Mouse (Mus musculus): ENCODE data around the gene Oas1a. TPM values are rescaled to one million over a fixed set of nuclear protein-coding genes. Genes with fewer than 3 reads are reported as not detected.
"Not testable (repeated sequence)": the region's sequence is repeated elsewhere in the genome, so short reads cannot be mapped to it uniquely, and the experiment has no call there.

The Oas1a gene
- polyA plus RNA-seq, 1 experiment from 2014 or later = 3.0 TPM

DNA sequence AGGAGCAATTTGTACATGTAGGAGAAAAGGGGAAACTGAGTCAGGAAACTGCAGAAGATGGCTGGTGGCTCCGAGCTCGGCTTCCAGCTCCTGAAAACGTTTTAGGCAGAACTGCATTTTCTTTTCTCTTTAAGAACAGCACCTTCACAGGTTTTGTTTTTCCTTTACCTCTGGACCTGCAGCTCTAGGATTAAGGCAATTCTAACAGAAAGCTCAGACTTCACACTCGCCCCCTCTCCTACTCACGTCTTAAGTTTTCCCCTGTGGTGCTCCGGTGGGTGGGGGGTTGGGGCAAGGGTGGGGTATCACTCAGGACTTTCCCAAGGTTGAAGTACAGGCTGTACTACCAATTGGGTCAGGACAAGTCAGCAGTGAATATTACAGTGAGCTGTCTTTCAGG is 19.5 kb downstream of the Oas1a start:
- H3K4me3 ChIP-seq (replicated peaks; ENCODE audit: low read length) = no peak overlapping the region

DNA sequence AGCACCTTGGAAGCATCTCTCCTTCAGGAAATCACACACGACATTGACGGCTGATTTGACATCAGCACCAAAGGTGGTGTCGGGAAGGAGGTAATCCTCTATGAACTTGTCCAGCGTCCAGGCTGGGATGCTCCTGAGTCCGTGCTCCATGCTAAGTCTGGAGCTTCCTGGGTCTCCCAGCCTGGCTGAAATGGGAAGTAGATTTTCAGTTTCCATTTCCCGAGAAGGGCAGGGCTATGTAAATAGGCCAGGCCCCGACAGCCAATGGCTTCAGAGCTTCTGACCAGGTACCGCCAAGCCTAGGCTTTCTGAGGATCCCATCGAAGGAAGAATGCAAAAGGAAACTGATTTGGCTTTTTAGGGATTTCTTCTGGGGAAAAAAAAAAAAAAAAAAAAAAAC is 19.9 kb downstream of the Oas1a start, which contains the start of gene Oas1g:
TSS of gene Oas1g (minus strand) at position 201 of the 400 bp plus-strand sequence.
- not testable (repeated sequence) for ATAC-seq (ENCODE audit: insufficient read depth, low FRiP score); H3K27ac ChIP-seq (ENCODE audit: low read length); H3K4me3 ChIP-seq (replicated peaks; ENCODE audit: low read length); H3K27me3 ChIP-seq (ENCODE audit: control insufficient read depth, insufficient read depth, low read length); H3K4me1 ChIP-seq (ENCODE audit: control insufficient read depth, insufficient read depth, low read length); H3K9ac ChIP-seq (ENCODE audit: low read length); H3K36me3 ChIP-seq (ENCODE audit: control insufficient read depth, insufficient read depth, low read length); H3K9me3 ChIP-seq (replicated peaks; ENCODE audit: control insufficient read depth, low read length)
- WGBS = 20% methylated on average over 5 of the region's 9 CpGs
- 0 out of 2 replicates have a peak within 1 kb of the TSS, but pooled peaks have one; percentile 12 for H3K4me2 ChIP-seq (ENCODE audit: low read depth, low read length)

More for the DNA sequence above, 19.5 kb downstream of the Oas1a start:
- ATAC-seq (ENCODE audit: insufficient read depth, low FRiP score) = no peak
- H3K27ac ChIP-seq (ENCODE audit: low read length) = no peak overlapping the region
- WGBS = 45% methylated on average over 6 of the region's 6 CpGs
- no peaks in the 10 kb centered on the region for H3K4me1 ChIP-seq (ENCODE audit: control insufficient read depth, insufficient read depth, low read length)
- 0 out of 2 replicates have a peak overlapping the region, but pooled peaks have one; percentile 12 for H3K4me2 ChIP-seq (ENCODE audit: low read depth, low read length)
- H3K36me3 ChIP-seq (ENCODE audit: control insufficient read depth, insufficient read depth, low read length) = no peaks in the 10 kb centered on the region
- no peaks in the 10 kb centered on the region for H3K9me3 ChIP-seq (replicated peaks; ENCODE audit: control insufficient read depth, low read length)
- no peak overlapping the region for H3K9ac ChIP-seq (ENCODE audit: low read length)
- no peaks in the 10 kb centered on the region for H3K27me3 ChIP-seq (ENCODE audit: control insufficient read depth, insufficient read depth, low read length)

GRCm38 (mm10) chr5:120881681-120882080 is 25.6 kb downstream of the Oas1a start:
- not testable (repeated sequence) for ATAC-seq (ENCODE audit: insufficient read depth, low FRiP score); H3K4me1 ChIP-seq (ENCODE audit: control insufficient read depth, insufficient read depth, low read length); H3K27me3 ChIP-seq (ENCODE audit: control insufficient read depth, insufficient read depth, low read length); H3K4me3 ChIP-seq (replicated peaks; ENCODE audit: low read length); H3K27ac ChIP-seq (ENCODE audit: low read length); H3K9me3 ChIP-seq (replicated peaks; ENCODE audit: control insufficient read depth, low read length); H3K9ac ChIP-seq (ENCODE audit: low read length); H3K4me2 ChIP-seq (ENCODE audit: low read depth, low read length); H3K36me3 ChIP-seq (ENCODE audit: control insufficient read depth, insufficient read depth, low read length)
- WGBS = 90% methylated on average over 6 of the region's 6 CpGs

GRCm38 (mm10) chr5:120878803-120879202 is 28.5 kb downstream of the Oas1a start:
- WGBS = 50% methylated on average over 2 of the region's 2 CpGs
- H3K4me1 ChIP-seq (ENCODE audit: control insufficient read depth, insufficient read depth, low read length); H3K27ac ChIP-seq (ENCODE audit: low read length); H3K27me3 ChIP-seq (ENCODE audit: control insufficient read depth, insufficient read depth, low read length); ATAC-seq (ENCODE audit: insufficient read depth, low FRiP score); H3K36me3 ChIP-seq (ENCODE audit: control insufficient read depth, insufficient read depth, low read length); H3K4me3 ChIP-seq (replicated peaks; ENCODE audit: low read length); H3K4me2 ChIP-seq (ENCODE audit: low read depth, low read length); H3K9ac ChIP-seq (ENCODE audit: low read length); H3K9me3 ChIP-seq (replicated peaks; ENCODE audit: control insufficient read depth, low read length): not testable (repeated sequence)

DNA sequence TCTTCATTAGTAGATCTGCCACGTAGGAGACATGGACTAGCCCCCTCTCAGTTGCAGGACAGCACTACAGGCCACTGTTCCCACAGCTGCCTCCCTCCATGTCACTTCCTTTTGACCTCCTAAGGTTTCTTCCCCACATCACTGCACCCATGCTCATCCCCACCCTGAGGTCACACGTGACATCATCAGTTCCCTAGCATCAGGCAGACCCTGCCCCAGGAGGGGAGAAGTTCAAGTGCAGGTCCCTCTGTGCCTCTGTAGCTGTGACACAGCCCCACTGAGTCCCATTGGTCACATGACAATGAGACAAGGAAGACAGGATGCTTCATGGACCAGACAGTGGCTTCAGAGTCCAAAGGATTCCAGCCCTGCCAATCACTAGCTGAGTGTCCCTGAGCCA is 29.9 kb downstream of the Oas1a start:
- not testable (repeated sequence) for H3K27me3 ChIP-seq (ENCODE audit: control insufficient read depth, insufficient read depth, low read length); H3K27ac ChIP-seq (ENCODE audit: low read length); H3K4me1 ChIP-seq (ENCODE audit: control insufficient read depth, insufficient read depth, low read length); H3K4me3 ChIP-seq (replicated peaks; ENCODE audit: low read length); H3K9me3 ChIP-seq (replicated peaks; ENCODE audit: control insufficient read depth, low read length); ATAC-seq (ENCODE audit: insufficient read depth, low FRiP score); H3K36me3 ChIP-seq (ENCODE audit: control insufficient read depth, insufficient read depth, low read length); H3K9ac ChIP-seq (ENCODE audit: low read length); H3K4me2 ChIP-seq (ENCODE audit: low read depth, low read length)
- WGBS = 81% methylated on average over 2 of the region's 2 CpGs

DNA sequence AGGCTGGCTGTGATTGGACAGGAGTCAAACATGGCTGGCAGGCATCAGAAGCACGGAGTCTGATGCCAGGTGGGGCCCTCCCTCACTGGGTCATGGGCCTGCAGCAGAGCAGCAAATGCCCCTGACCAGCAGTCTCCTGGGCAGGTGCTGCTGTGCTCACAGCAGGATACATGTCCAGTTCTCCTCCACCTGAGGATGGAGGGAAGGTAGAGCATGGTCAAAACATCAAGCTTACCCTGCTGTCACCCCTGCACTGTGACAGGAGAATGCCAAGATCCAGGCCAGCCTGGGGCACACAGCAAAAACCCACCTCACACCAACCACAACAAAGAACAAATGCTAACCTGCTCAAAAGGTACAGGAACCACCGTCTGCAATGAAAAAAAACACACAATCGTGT is 30.5 kb downstream of the Oas1a start:
- not testable (repeated sequence) for H3K27ac ChIP-seq (ENCODE audit: low read length); ATAC-seq (ENCODE audit: insufficient read depth, low FRiP score); H3K4me2 ChIP-seq (ENCODE audit: low read depth, low read length); H3K9ac ChIP-seq (ENCODE audit: low read length); H3K4me3 ChIP-seq (replicated peaks; ENCODE audit: low read length); H3K27me3 ChIP-seq (ENCODE audit: control insufficient read depth, insufficient read depth, low read length); H3K36me3 ChIP-seq (ENCODE audit: control insufficient read depth, insufficient read depth, low read length); H3K4me1 ChIP-seq (ENCODE audit: control insufficient read depth, insufficient read depth, low read length); H3K9me3 ChIP-seq (replicated peaks; ENCODE audit: control insufficient read depth, low read length)
- WGBS = 58% methylated on average over 2 of the region's 3 CpGs

GRCm38 (mm10) chr5:120871469-120871868 is 35.9 kb downstream of the Oas1a start:
- Histone ChIP-seq H3K4me3 (replicated peaks; ENCODE audit: low read length) (no peak overlapping the region), H3K36me3 (ENCODE audit: control insufficient read depth, insufficient read depth, low read length) (no peaks in the 10 kb centered on the region), H3K4me2 (ENCODE audit: low read depth, low read length) (no peak overlapping the region), H3K27me3 (ENCODE audit: control insufficient read depth, insufficient read depth, low read length) (no peaks in the 10 kb centered on the region), H3K9me3 (replicated peaks; ENCODE audit: control insufficient read depth, low read length) (no peaks in the 10 kb centered on the region), H3K27ac (ENCODE audit: low read length) (no peak overlapping the region), H3K4me1 (ENCODE audit: control insufficient read depth, insufficient read depth, low read length) (no peaks in the 10 kb centered on the region), H3K9ac (ENCODE audit: low read length) (no peak overlapping the region)
- no peak for ATAC-seq (ENCODE audit: insufficient read depth, low FRiP score)
- 39% methylated on average over 2 of the region's 2 CpGs for WGBS

DNA sequence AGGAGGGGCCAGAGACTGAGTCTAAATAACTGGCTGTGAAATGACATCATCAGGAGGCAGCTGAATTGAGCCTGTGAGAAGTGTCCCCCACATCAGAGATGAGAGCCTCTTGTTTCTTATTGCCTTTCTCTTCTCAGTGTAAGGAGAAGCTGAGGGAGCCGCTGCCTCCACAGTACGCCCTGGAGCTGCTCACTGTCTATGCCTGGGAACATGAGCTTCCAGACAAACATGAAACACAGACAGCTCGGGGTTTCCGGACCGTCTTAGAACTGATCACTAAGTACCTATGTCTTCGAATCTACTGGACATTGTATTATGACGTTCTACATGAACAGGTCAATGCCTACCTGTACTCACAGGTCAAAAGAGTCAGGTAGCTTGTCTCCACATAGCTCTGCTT is 36.5 kb downstream of the Oas1a start:
- H3K9ac ChIP-seq (ENCODE audit: low read length) = no peak overlapping the region
- no peaks in the 10 kb centered on the region for H3K9me3 ChIP-seq (replicated peaks; ENCODE audit: control insufficient read depth, low read length)
- no peak for ATAC-seq (ENCODE audit: insufficient read depth, low FRiP score)
- H3K27me3 ChIP-seq (ENCODE audit: control insufficient read depth, insufficient read depth, low read length) = no peaks in the 10 kb centered on the region
- no peaks in the 10 kb centered on the region for H3K36me3 ChIP-seq (ENCODE audit: control insufficient read depth, insufficient read depth, low read length)
- no peak overlapping the region for H3K4me2 ChIP-seq (ENCODE audit: low read depth, low read length)
- 72% methylated on average over 7 of the region's 7 CpGs for WGBS
- no peak overlapping the region for H3K4me3 ChIP-seq (replicated peaks; ENCODE audit: low read length)
- H3K27ac ChIP-seq (ENCODE audit: low read length) = no peak overlapping the region
- H3K4me1 ChIP-seq (ENCODE audit: control insufficient read depth, insufficient read depth, low read length) = no peaks in the 10 kb centered on the region

DNA sequence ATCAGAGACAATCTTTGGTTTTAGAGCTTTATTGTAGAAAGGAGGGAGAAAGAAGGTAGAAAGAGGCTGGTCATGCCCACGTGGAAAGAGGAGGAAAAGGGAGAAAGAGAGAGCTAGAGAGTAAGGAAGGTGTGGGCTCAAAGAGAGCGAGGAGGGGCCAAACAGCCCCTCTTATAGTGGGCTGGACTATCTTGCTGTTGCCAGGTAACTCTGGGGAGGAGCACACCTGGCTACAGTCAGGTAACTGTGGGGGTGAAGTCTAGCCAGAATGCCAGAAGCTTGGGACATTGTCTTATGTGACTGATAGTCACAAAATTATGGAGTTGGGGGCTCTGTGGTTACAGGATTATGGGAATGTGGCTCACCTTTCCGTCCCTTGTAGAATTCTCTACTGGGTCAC is 37.2 kb downstream of the Oas1a start:
- Histone ChIP-seq H3K36me3 (ENCODE audit: control insufficient read depth, insufficient read depth, low read length) (no peaks in the 10 kb centered on the region), H3K4me3 (replicated peaks; ENCODE audit: low read length) (no peak overlapping the region), H3K4me1 (ENCODE audit: control insufficient read depth, insufficient read depth, low read length) (no peaks in the 10 kb centered on the region), H3K9ac (ENCODE audit: low read length) (no peak overlapping the region), H3K4me2 (ENCODE audit: low read depth, low read length) (no peak overlapping the region), H3K27me3 (ENCODE audit: control insufficient read depth, insufficient read depth, low read length) (no peaks in the 10 kb centered on the region), H3K9me3 (replicated peaks; ENCODE audit: control insufficient read depth, low read length) (no peaks in the 10 kb centered on the region), H3K27ac (ENCODE audit: low read length) (no peak overlapping the region)
- ATAC-seq (ENCODE audit: insufficient read depth, low FRiP score) = no peak
- WGBS = 49% methylated on average over 3 of the region's 3 CpGs
